Mouse (Mus musculus) olfactory bulb, adult 2 months (tissue): ENCODE data around the gene Rpl10-ps3. TPM values are rescaled to one million over a fixed set of nuclear protein-coding genes. Genes with fewer than 3 reads are reported as not detected.

Experiments
- H3K27ac ChIP-seq: fragments of 200-500 bp; 2 replicates; pipeline ENCODE4 v1.5.1; 2012; ENCODE audit warnings: low read depth, low read length; ENCODE audit not compliant: insufficient read depth
- H3K4me1 ChIP-seq: fragments of 200-500 bp; 2 replicates; pipeline ENCODE4 v1.6.1; 2012; ENCODE audit warnings: low read length; ENCODE audit not compliant: control insufficient read depth, insufficient read depth
- H3K4me3 ChIP-seq: fragments of 200-500 bp; 2 replicates; pipeline ENCODE4 v1.5.1; 2012; ENCODE audit warnings: mild to moderate bottlenecking, low read depth, low read length, moderate library complexity; ENCODE audit not compliant: insufficient read depth
- CTCF ChIP-seq: fragments of 200-500 bp; IDR thresholded peaks from 2 replicates; pipeline ENCODE4 v1.5.1; 2012; ENCODE audit warnings: low read depth, mild to moderate bottlenecking, low read length, moderate library complexity; ENCODE audit not compliant: insufficient read depth
- POLR2A ChIP-seq: fragments of 200-500 bp; IDR thresholded peaks from 2 replicates; pipeline ENCODE4 v1.6.1; 2012; ENCODE audit warnings: mild to moderate bottlenecking, low read depth, low read length, moderate library complexity; ENCODE audit not compliant: insufficient read depth
- WGBS: fragments of 180-500 bp; shearing (Covaris S2); methylation state at CpG from one replicate; pipeline ENCODE4 v1.1.7; 2018; 5-methylcytosine and 5-hydroxymethylcytosine counted together
- polyA plus RNA-seq: library from polyadenylated mRNA; stranded (reverse); fragments of >200 nt; gene quantifications from 2 replicates; pipeline ENCODE4 v1.2.4, GENCODE M21; 2012; ENCODE audit warnings: low replicate concordance; ENCODE audit not compliant: missing spikeins, insufficient read depth, insufficient read length

The Rpl10-ps3 gene
- not detected in 2 replicates for polyA plus RNA-seq

GRCm38 (mm10) chr9:50344868-50345267 lies at the start of gene Rpl10-ps3:
Gene Rpl10-ps3 (minus strand): TSS chr9:50344968.
- no peak within 1 kb of the TSS for H3K4me3 ChIP-seq
- no peak within 1 kb of the TSS for H3K27ac ChIP-seq
- 97% methylated on average over 11 of the region's 13 CpGs for WGBS
- H3K4me1 ChIP-seq: peaks cover 5% of the 10 kb centered on the region; the same call in 1 of the 2 replicates
- no peak for TF ChIP-seq CTCF
- TF ChIP-seq POLR2A: no peak

GRCm38 (mm10) chr9:50375598-50375997 lies 30.8 kb upstream of the Rpl10-ps3 start:
- H3K4me3 ChIP-seq: no peak overlapping the region
- no peak overlapping the region for H3K27ac ChIP-seq
- H3K4me1 ChIP-seq: peaks cover 15% of the 10 kb centered on the region
- 67% methylated on average over 6 of the region's 6 CpGs for WGBS
- TF ChIP-seq POLR2A (no peak), CTCF (no peak)

- H3K27ac ChIP-seq: peak overlapping the region; percentile 63
- TF ChIP-seq POLR2A: no peak
- TF ChIP-seq CTCF: no peak
Measured at GRCm38 (mm10) chr9:50374666-50375065, 29.9 kb upstream of the Rpl10-ps3 start.

GRCm38 (mm10) chr9:50368551-50369297 lies 24.0 kb upstream of the Rpl10-ps3 start:
- WGBS: 71% methylated on average over 8 of the region's 8 CpGs
- TF ChIP-seq POLR2A: no peak
- no peak for TF ChIP-seq CTCF
- H3K27ac ChIP-seq: no peak overlapping the region
- H3K4me3 ChIP-seq: no peak overlapping the region
- H3K4me1 ChIP-seq: peaks cover 7% of the 10 kb centered on the region

More at GRCm38 (mm10) chr9:50374666-50375065, 29.9 kb upstream of the Rpl10-ps3 start:
- 42% methylated on average over 5 of the region's 5 CpGs for WGBS
- H3K4me3 ChIP-seq: no peak overlapping the region
- H3K4me1 ChIP-seq: peaks cover 15% of the 10 kb centered on the region

GRCm38 (mm10) chr9:50365059-50365780 lies 20.5 kb upstream of the Rpl10-ps3 start:
- TF ChIP-seq CTCF: no peak
- TF ChIP-seq POLR2A: no peak
- WGBS: 61% methylated on average over 11 of the region's 11 CpGs
- Histone ChIP-seq H3K4me3 (no peak overlapping the region), H3K27ac (no peak overlapping the region), H3K4me1 (peaks cover 2% of the 10 kb centered on the region)

GRCm38 (mm10) chr9:50363962-50364361 lies 19.2 kb upstream of the Rpl10-ps3 start:
- no peak for TF ChIP-seq POLR2A
- no peak for TF ChIP-seq CTCF
- Histone ChIP-seq H3K4me1 (peaks cover 2% of the 10 kb centered on the region), H3K27ac (no peak overlapping the region), H3K4me3 (no peak overlapping the region)
- WGBS: 88% methylated on average over 2 of the region's 2 CpGs

GRCm38 (mm10) chr9:50363259-50363658 lies 18.5 kb upstream of the Rpl10-ps3 start:
- Histone ChIP-seq H3K27ac (no peak overlapping the region), H3K4me1 (peaks cover 2% of the 10 kb centered on the region), H3K4me3 (no peak overlapping the region)
- WGBS: 90% methylated on average over 5 of the region's 5 CpGs
- TF ChIP-seq CTCF (no peak), POLR2A (no peak)

- Histone ChIP-seq H3K4me3 (no peak overlapping the region), H3K4me1 (peaks cover 2% of the 10 kb centered on the region), H3K27ac (no peak overlapping the region)
- TF ChIP-seq POLR2A (no peak), CTCF (no peak)
- 60% methylated on average over 3 of the region's 3 CpGs for WGBS
Measured at GRCm38 (mm10) chr9:50362556-50362955, 17.8 kb upstream of the Rpl10-ps3 start.

GRCm38 (mm10) chr9:50360370-50360769 lies 15.6 kb upstream of the Rpl10-ps3 start:
- TF ChIP-seq CTCF (no peak), POLR2A (no peak)
- Histone ChIP-seq H3K4me1 (peaks cover under 1% of the 10 kb centered on the region), H3K27ac (no peak overlapping the region), H3K4me3 (no peak overlapping the region)
- WGBS: 75% methylated on average over 3 of the region's 3 CpGs
